Mouse (Mus musculus) myocyte (in vitro differentiated cells): ENCODE results near the gene Spryd3.

Source experiments
- CEBPB ChIP-seq: IDR thresholded peaks from 2 replicates; pipeline ENCODE4 v1.6.1; 2011; ENCODE audit warnings: mild to moderate bottlenecking, moderate library complexity; ENCODE audit not compliant: poor library complexity, insufficient read depth, severe bottlenecking
- E2F4 ChIP-seq: IDR thresholded peaks from one replicate; pipeline ENCODE4 v1.6.1; 2011; ENCODE audit warnings: mild to moderate bottlenecking, control low read depth, moderate library complexity; ENCODE audit not compliant: insufficient read depth
- MAX ChIP-seq: IDR thresholded peaks from one replicate; pipeline ENCODE4 v1.6.1; 2011; ENCODE audit warnings: low read depth, mild to moderate bottlenecking, control low read depth
- MYOD1 ChIP-seq, 3 experiments: IDR thresholded peaks; one replicate each; pipeline ENCODE4 v1.6.1; 2011; ENCODE audit warnings: control low read depth in 2 of 3, low read depth in 2 of 3, mild to moderate bottlenecking in 2 of 3, moderate library complexity in 1 of 3; ENCODE audit not compliant: insufficient read length in 2 of 3, control insufficient read depth in 1 of 3
- MYOG ChIP-seq, 3 experiments: IDR thresholded peaks; one replicate each; pipeline ENCODE4 v1.6.1; 2011; ENCODE audit warnings: control low read depth in 2 of 3, low read depth in 2 of 3, mild to moderate bottlenecking in 2 of 3; ENCODE audit not compliant: insufficient read length in 2 of 3, control insufficient read depth in 1 of 3, insufficient read depth in 1 of 3
- POLR2A ChIP-seq: IDR thresholded peaks from one replicate; pipeline ENCODE4 v1.6.1; 2011; ENCODE audit warnings: low read depth, mild to moderate bottlenecking, control low read depth, moderate library complexity; ENCODE audit not compliant: insufficient read length
- POLR2AphosphoS2 ChIP-seq: IDR thresholded peaks from one replicate; pipeline ENCODE4 v1.6.1; 2011; ENCODE audit warnings: low read depth, control low read depth; ENCODE audit not compliant: insufficient read length
- TCF12 ChIP-seq: IDR thresholded peaks from one replicate; pipeline ENCODE4 v1.6.1; 2011; ENCODE audit warnings: mild to moderate bottlenecking, control low read depth; ENCODE audit not compliant: poor library complexity, insufficient read depth, severe bottlenecking
- USF1 ChIP-seq: IDR thresholded peaks from one replicate; pipeline ENCODE4 v1.6.1; 2011; ENCODE audit warnings: low read depth, mild to moderate bottlenecking, control low read depth, moderate library complexity

DNA sequence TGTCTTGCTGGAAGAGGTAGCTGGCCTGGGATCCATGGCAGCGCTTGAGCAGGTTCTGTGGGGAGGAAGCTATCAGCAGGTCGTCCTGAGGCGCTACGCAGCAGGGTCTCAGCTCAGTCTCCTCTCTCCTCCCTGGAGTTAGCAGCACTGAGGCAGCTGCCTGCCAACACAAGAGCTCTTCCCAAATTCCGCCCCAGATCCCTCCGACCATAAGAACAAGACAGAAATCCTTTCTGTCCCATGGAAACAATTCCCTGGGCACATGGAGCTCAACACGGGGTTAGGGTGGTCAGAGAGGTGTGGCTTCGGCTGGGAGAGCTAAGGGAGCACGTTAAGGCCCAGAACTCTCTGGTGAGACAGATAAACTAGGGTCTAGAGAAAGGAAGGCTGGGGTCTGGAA, 43.1 kb upstream of the Spryd3 start:
- TF ChIP-seq TCF12 (no peak), POLR2A (no peak), USF1 (no peak), MAX (no peak), MYOD1 (IDR thresholded peaks at IDR 0.05; ENCODE audit: control insufficient read depth in 1 of 3, insufficient read length in 2 of 3, low read depth in 2 of 3) (no peak), E2F4 (no peak), POLR2AphosphoS2 (no peak), CEBPB (no peak), MYOG (IDR thresholded peaks at IDR 0.05; ENCODE audit: control insufficient read depth in 1 of 3, insufficient read depth in 1 of 3, insufficient read length in 2 of 3, low read depth in 2 of 3) (no peak)
